ENCODE assay signal across 8 mouse cellular contexts in the genomic region with DNA sequence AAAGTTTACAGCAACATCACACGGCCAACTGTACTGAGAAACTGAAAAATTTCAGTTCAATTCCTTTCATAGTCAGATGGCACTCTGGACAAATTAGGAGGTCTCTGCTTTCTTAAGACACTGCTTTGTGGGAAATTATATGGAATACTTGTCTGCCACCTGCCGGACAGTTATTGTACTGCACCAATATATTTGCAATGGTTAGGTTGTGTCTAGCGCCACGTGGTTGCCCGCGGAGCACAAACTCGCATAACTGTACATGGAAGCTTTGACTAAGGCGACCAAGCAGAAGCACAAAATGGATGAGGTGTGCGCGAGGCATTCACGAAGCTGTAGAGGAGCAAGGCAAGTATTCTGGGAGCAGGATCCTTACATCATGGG. TPM values are rescaled to one million over a fixed set of nuclear protein-coding genes. Genes with fewer than 3 reads are reported as not detected.
A peak's percentile ranks its signal among the peaks of the same experiment; 100 is the strongest.
DNase-seq lines count a peak whose midpoint lies in the region; ATAC-seq and TF ChIP-seq lines count a peak whose summit lies in the region.

No protein-coding gene starts in this region.

- TF ChIP-seq CTCF in E14TG2a.4 (conservative IDR thresholded peaks at IDR 0.05; ENCODE audit: low read length) = peak; percentile 47

- peak overlapping the region; percentile 79 for H3K4me3 ChIP-seq in E14TG2a.4 (replicated peaks; ENCODE audit: low read length)
- peak overlapping the region; percentile 37 for H3K4me3 ChIP-seq in forebrain, embryonic 11.5 days (ENCODE audit: low read depth, low read length)
- peak overlapping the region; percentile 32 for H3K4me3 ChIP-seq in heart, embryonic 16.5 days (ENCODE audit: low read length)
- peak overlapping the region; percentile 63 for H3K4me3 ChIP-seq in liver, embryonic 13.5 days (replicated peaks)
- peak overlapping the region; percentile 43 for H3K4me3 ChIP-seq in stomach, embryonic 15.5 days (replicated peaks)

- no peaks in the 10 kb centered on the region for H3K27me3 ChIP-seq in E14TG2a.4 (ENCODE audit: insufficient read depth, low read length)
- no peaks in the 10 kb centered on the region for H3K27me3 ChIP-seq in forebrain, embryonic 11.5 days (ENCODE audit: control insufficient read depth, insufficient read depth, low read length)
- no peaks in the 10 kb centered on the region; the same call in 1 of the 2 replicates for H3K27me3 ChIP-seq in heart, embryonic 16.5 days (ENCODE audit: control insufficient read depth, insufficient read depth, low read length)
- no peaks in the 10 kb centered on the region for H3K27me3 ChIP-seq in liver, embryonic 13.5 days
- H3K27me3 ChIP-seq in stomach, embryonic 15.5 days (replicated peaks) = no peaks in the 10 kb centered on the region

- H3K9me3 ChIP-seq in E14TG2a.4 (ENCODE audit: low read length) = no peaks in the 10 kb centered on the region
- no peaks in the 10 kb centered on the region for H3K9me3 ChIP-seq in forebrain, embryonic 11.5 days (ENCODE audit: control insufficient read depth, low read length)
- H3K9me3 ChIP-seq in heart, embryonic 16.5 days (replicated peaks; ENCODE audit: control insufficient read depth, low read length) = no peaks in the 10 kb centered on the region
- H3K9me3 ChIP-seq in liver, embryonic 13.5 days (replicated peaks) = no peaks in the 10 kb centered on the region
- no peaks in the 10 kb centered on the region for H3K9me3 ChIP-seq in stomach, embryonic 15.5 days

- H3K36me3 ChIP-seq in E14TG2a.4 (ENCODE audit: insufficient read depth, low read length) = 0 out of 2 replicates have a peak, but pooled peaks cover 3% of the 10 kb centered on the region
- no peaks in the 10 kb centered on the region for H3K36me3 ChIP-seq in forebrain, embryonic 11.5 days (ENCODE audit: control insufficient read depth, insufficient read depth, low read length)
- no peaks in the 10 kb centered on the region for H3K36me3 ChIP-seq in heart, embryonic 16.5 days (ENCODE audit: control insufficient read depth, insufficient read depth)
- no peaks in the 10 kb centered on the region; the same call in 1 of the 2 replicates for H3K36me3 ChIP-seq in liver, embryonic 13.5 days
- H3K36me3 ChIP-seq in stomach, embryonic 15.5 days = no peaks in the 10 kb centered on the region

- peaks cover 32% of the 10 kb centered on the region for H3K4me1 ChIP-seq in E14TG2a.4 (replicated peaks; ENCODE audit: low read depth, low read length)
- peaks cover 7% of the 10 kb centered on the region; the same call in 1 of the 2 replicates for H3K4me1 ChIP-seq in forebrain, embryonic 11.5 days (replicated peaks; ENCODE audit: control insufficient read depth, insufficient read depth, low read length)
- peaks cover 2% of the 10 kb centered on the region; the same call in 1 of the 2 replicates for H3K4me1 ChIP-seq in heart, embryonic 16.5 days (ENCODE audit: control insufficient read depth, insufficient read depth, low read length)
- peaks cover 25% of the 10 kb centered on the region for H3K4me1 ChIP-seq in liver, embryonic 13.5 days (replicated peaks)
- peaks cover 25% of the 10 kb centered on the region for H3K4me1 ChIP-seq in stomach, embryonic 15.5 days

- peak overlapping the region; percentile 69 for H3K9ac ChIP-seq in forebrain, embryonic 11.5 days (ENCODE audit: low read length)
- H3K9ac ChIP-seq in heart, embryonic 16.5 days (ENCODE audit: low read length) = peak overlapping the region; percentile 48
- peak overlapping the region; percentile 75 for H3K9ac ChIP-seq in liver, embryonic 13.5 days
- H3K9ac ChIP-seq in stomach, embryonic 15.5 days = peak overlapping the region; percentile 17; the same call in 1 of the 2 replicates

- H3K27ac ChIP-seq in forebrain, embryonic 11.5 days (ENCODE audit: low read depth, low read length) = no peak overlapping the region
- no peak overlapping the region for H3K27ac ChIP-seq in heart, embryonic 16.5 days (ENCODE audit: low read length)
- no peak overlapping the region; the same call in 1 of the 2 replicates for H3K27ac ChIP-seq in liver, embryonic 13.5 days
- peak overlapping the region; percentile 36; the same call in 1 of the 2 replicates for H3K27ac ChIP-seq in stomach, embryonic 15.5 days

- peak; percentile 75 for ATAC-seq in forebrain, embryonic 11.5 days (replicated peaks; ENCODE audit: low FRiP score)
- ATAC-seq in heart, embryonic 16.5 days (replicated peaks; ENCODE audit: extremely low read depth, insufficient read depth, low FRiP score) = peak; percentile 57
- peak; percentile 55; the same call in 1 of the 2 replicates for ATAC-seq in liver, embryonic 13.5 days (ENCODE audit: low read depth)
- peak; percentile 51; the same call in 1 of the 2 replicates for ATAC-seq in stomach, embryonic 15.5 days (ENCODE audit: insufficient read depth, low FRiP score, low read depth)

- 2% methylated on average over 11 of the region's 11 CpGs for WGBS in forebrain, embryonic 11.5 days
- WGBS in heart, embryonic 16.5 days = under 1% methylated on average over 11 of the region's 11 CpGs
- under 1% methylated on average over 11 of the region's 11 CpGs for WGBS in liver, embryonic 13.5 days (ENCODE audit: insufficient replicate concordance)
- under 1% methylated on average over 11 of the region's 11 CpGs for WGBS in stomach, embryonic 15.5 days

- DNase-seq in c-Kit-positive CD71-positive TER-119-positive erythroid progenitor cells, embryonic 14.5 days (ENCODE audit: low spot score) = peak; percentile 96
- DNase-seq in forebrain, embryonic 11.5 days (ENCODE audit: low spot score) = peak; percentile 93
- peak; percentile 78 to 94 for DNase-seq in kidney, postnatal 25 days
- peak; percentile 76 for DNase-seq in liver, embryonic 13.5 days
- peak; percentile 96 for DNase-seq in neural tube, embryonic 10.5 days (ENCODE audit: extremely low spot score, low spot score)

- H3K4me2 ChIP-seq in forebrain, embryonic 11.5 days (ENCODE audit: low read depth, low read length, severe bottlenecking) = peak overlapping the region; percentile 77
- H3K4me2 ChIP-seq in heart, embryonic 16.5 days (ENCODE audit: low read depth, low read length) = peak overlapping the region; percentile 59
- H3K4me2 ChIP-seq in liver, embryonic 13.5 days = peak overlapping the region; percentile 85
- H3K4me2 ChIP-seq in stomach, embryonic 15.5 days = peak overlapping the region; percentile 86

RNA-seq across cellular contexts. Expression of gene Map4k1, which starts 57.7 kb away (rescaled TPM):
- polyA plus RNA-seq in forebrain, embryonic 11.5 days (2014; fragmentation: Nextera tagmentation; extraction: Ambion mirVana) = 5.9 and 6.4 TPM in 2 replicates
- polyA plus RNA-seq in heart, embryonic 16.5 days (2015; fragmentation: Nextera tagmentation; extraction: Ambion mirVana) = 6.0 and 12.2 TPM in 2 replicates
- 27.4 and 29.1 TPM in 2 replicates for polyA plus RNA-seq in liver, embryonic 13.5 days (2015; fragmentation: Nextera tagmentation; extraction: Ambion mirVana)
- 7.8 and 9.3 TPM in 2 replicates for polyA plus RNA-seq in stomach, embryonic 15.5 days (2015; fragmentation: Nextera tagmentation; extraction: Ambion mirVana)

RNA-seq across cellular contexts. Expression of gene Eif3k, which starts 57.9 kb away (rescaled TPM):
- 341 and 343 TPM in 2 replicates for polyA plus RNA-seq in forebrain, embryonic 11.5 days (2014; fragmentation: Nextera tagmentation; extraction: Ambion mirVana)
- 262 and 283 TPM in 2 replicates for polyA plus RNA-seq in heart, embryonic 16.5 days (2015; fragmentation: Nextera tagmentation; extraction: Ambion mirVana)
- 294 and 308 TPM in 2 replicates for polyA plus RNA-seq in liver, embryonic 13.5 days (2015; fragmentation: Nextera tagmentation; extraction: Ambion mirVana)
- 370 and 373 TPM in 2 replicates for polyA plus RNA-seq in stomach, embryonic 15.5 days (2015; fragmentation: Nextera tagmentation; extraction: Ambion mirVana)

Comparison
In these comparisons a context has a peak if more than half of its experiments do, and no peak if none do; other contexts are left out.
1. H3K9ac ChIP-seq: peak in every context shown above with its lines; median percentile 75 in liver, embryonic 13.5 days; 69 in forebrain, embryonic 11.5 days; 48 in heart, embryonic 16.5 days; 17 in stomach, embryonic 15.5 days.